Mouse (Mus musculus) kidney, postnatal 0 days (tissue): ENCODE measurements around the gene Eif3a. TPM values are rescaled to one million over a fixed set of nuclear protein-coding genes. Genes with fewer than 3 reads are reported as not detected.
A peak's percentile ranks its signal among the peaks of the same experiment; 100 is the strongest.

Source experiments
- ATAC-seq: fragments of 200-750 bp; cut with Nextera tagmentation; replicated peaks from 2 replicates; pipeline ENCODE4 v1.8.0; 2017; ENCODE audit warnings: low read depth, moderate number of reproducible peaks, moderate TSS enrichment, moderate library complexity; ENCODE audit not compliant: low FRiP score
- DNase-seq: peaks from one replicate; pipeline ENCODE4 v3.0.0-alpha.2; 2016; ENCODE audit warnings: low spot score
- H3K27ac ChIP-seq: fragments of 300-500 bp; sonication (generic); 2 replicates; pipeline ENCODE4 v1.5.1; 2014; ENCODE audit warnings: mild to moderate bottlenecking
- H3K27me3 ChIP-seq: fragments of 300-500 bp; sonication (generic); 2 replicates; pipeline ENCODE4 v1.6.1; 2014; ENCODE audit warnings: low read length, mixed read lengths; ENCODE audit not compliant: insufficient read depth
- H3K36me3 ChIP-seq: fragments of 300-500 bp; sonication (generic); 2 replicates; pipeline ENCODE4 v1.6.1; 2014; ENCODE audit warnings: low read length, mixed read lengths; ENCODE audit not compliant: insufficient read depth
- H3K4me1 ChIP-seq: fragments of 300-500 bp; sonication (generic); replicated peaks from 2 replicates; pipeline ENCODE4 v1.6.1; 2014; ENCODE audit warnings: antibody characterized with exemption, low read length, mixed read lengths; ENCODE audit not compliant: insufficient read depth
- H3K4me2 ChIP-seq: fragments of 300-500 bp; sonication (generic); 2 replicates; pipeline ENCODE4 v1.6.1; 2014; ENCODE audit warnings: mild to moderate bottlenecking, low read length, moderate library complexity, mixed read lengths
- H3K4me3 ChIP-seq: fragments of 300-500 bp; sonication (generic); replicated peaks from 2 replicates; pipeline ENCODE4 v1.5.1; 2014; ENCODE audit warnings: low read depth, low read length
- H3K9ac ChIP-seq: fragments of 300-500 bp; sonication (generic); 2 replicates; pipeline ENCODE4 v1.6.1; 2014; ENCODE audit warnings: low read depth, low read length
- H3K9me3 ChIP-seq: fragments of 300-500 bp; sonication (generic); replicated peaks from 2 replicates; pipeline ENCODE4 v1.6.1; 2016; ENCODE audit warnings: low read length, inconsistent platforms, mixed read lengths
- CTCF ChIP-seq: IDR thresholded peaks from 2 replicates; pipeline ENCODE4 v1.5.1; 2016; ENCODE audit warnings: antibody characterized with exemption, low read depth, mild to moderate bottlenecking, moderate library complexity
- whole genome bisulfite sequencing: fragments of 180-500 bp; shearing (Covaris S2); extraction: QIAGEN DNeasy Blood & Tissue Kit; methylation state at CpG from one replicate; pipeline ENCODE4 v1.1.7; 2014; 5-methylcytosine and 5-hydroxymethylcytosine counted together
- polyA plus RNA-seq: library from polyadenylated mRNA; unstranded; fragments of >200 nt; fragmentation: Nextera tagmentation; extraction: Ambion mirVana; gene quantifications from 2 replicates; pipeline ENCODE4 v1.2.1, GENCODE M21; 2015

Gene Eif3a
- polyA plus RNA-seq, 1 experiment from 2014 or later = 97.2 TPM

GRCm38 (mm10) chr19:60773366-60773765 lies 17.1 kb downstream of the Eif3a start:
- ATAC-seq = no peak
- no peaks in the 10 kb centered on the region for H3K9me3 ChIP-seq
- H3K4me2 ChIP-seq = no peak overlapping the region
- whole genome bisulfite sequencing = 86% methylated on average over 6 of the region's 6 CpGs
- no peak overlapping the region for H3K4me3 ChIP-seq
- no peak overlapping the region for H3K9ac ChIP-seq
- H3K4me1 ChIP-seq = no peaks in the 10 kb centered on the region
- no peak for DNase-seq
- H3K27me3 ChIP-seq = no peaks in the 10 kb centered on the region
- H3K27ac ChIP-seq = no peak overlapping the region
- peaks cover 68% of the 10 kb centered on the region for H3K36me3 ChIP-seq
- TF ChIP-seq CTCF = no peak

GRCm38 (mm10) chr19:60758896-60759835 lies 31.3 kb downstream of the Eif3a start:
- Histone ChIP-seq H3K9me3 (no peaks in the 10 kb centered on the region), H3K4me3 (no peak overlapping the region), H3K27ac (no peak overlapping the region), H3K4me1 (peaks cover 10% of the 10 kb centered on the region; the same call in 1 of the 2 replicates), H3K9ac (no peak overlapping the region), H3K36me3 (peaks cover 25% of the 10 kb centered on the region), H3K27me3 (no peaks in the 10 kb centered on the region), H3K4me2 (no peak overlapping the region)
- ATAC-seq (no peak), DNase-seq (peak; percentile 5)
- WGBS = 80% methylated on average over 4 of the region's 4 CpGs
- TF ChIP-seq CTCF = no peak

GRCm38 (mm10) chr19:60757099-60757785 lies 33.2 kb downstream of the Eif3a start:
- Histone ChIP-seq H3K27ac (no peak overlapping the region), H3K4me3 (peak overlapping the region; percentile 74), H3K4me2 (peak overlapping the region; percentile 88), H3K9ac (0 out of 2 replicates have a peak overlapping the region, but pooled peaks have one; percentile 27), H3K4me1 (peaks cover 10% of the 10 kb centered on the region; the same call in 1 of the 2 replicates), H3K27me3 (no peaks in the 10 kb centered on the region), H3K36me3 (0 out of 2 replicates have a peak, but pooled peaks cover 8% of the 10 kb centered on the region), H3K9me3 (no peaks in the 10 kb centered on the region)
- ATAC-seq = no peak
- WGBS = 4% methylated on average over 25 of the region's 25 CpGs
- no peak for TF ChIP-seq CTCF
- peak; percentile 7 for DNase-seq

GRCm38 (mm10) chr19:60756192-60757098 lies 34.0 kb downstream of the Eif3a start:
- Histone ChIP-seq H3K4me2 (peak overlapping the region; percentile 88), H3K4me3 (peak overlapping the region; percentile 74), H3K27ac (no peak overlapping the region), H3K27me3 (no peaks in the 10 kb centered on the region), H3K36me3 (0 out of 2 replicates have a peak, but pooled peaks cover 4% of the 10 kb centered on the region), H3K4me1 (peaks cover 10% of the 10 kb centered on the region; the same call in 1 of the 2 replicates), H3K9ac (peak overlapping the region; percentile 52), H3K9me3 (no peaks in the 10 kb centered on the region)
- no peak for TF ChIP-seq CTCF
- DNase-seq = peak; percentile 29
- peak; percentile 65 for ATAC-seq
- WGBS = under 1% methylated on average over 101 of the region's 115 CpGs

- ATAC-seq = peak; percentile 84
- Histone ChIP-seq H3K36me3 (0 out of 2 replicates have a peak, but pooled peaks cover 4% of the 10 kb centered on the region), H3K27ac (no peak within 1 kb of the TSS), H3K9me3 (no peaks in the 10 kb centered on the region), H3K4me1 (peaks cover 10% of the 10 kb centered on the region; the same call in 1 of the 2 replicates), H3K9ac (peak within 1 kb of the TSS; percentile 52), H3K27me3 (no peaks in the 10 kb centered on the region), H3K4me3 (peak within 1 kb of the TSS; percentile 74), H3K4me2 (peak within 1 kb of the TSS; percentile 88)
- under 1% methylated on average over 49 of the region's 58 CpGs for WGBS
- peak; percentile 89 for DNase-seq
- no peak; the same call in 1 of the 2 replicates for TF ChIP-seq CTCF
Observed at GRCm38 (mm10) chr19:60755438-60756191, 34.8 kb downstream of the Eif3a start, which contains the start of gene Nanos1. Gene Nanos1, plus strand, starts transcription at chr19:60755987.
